ENCODE assay signal across 7 mouse cellular contexts in genomic region chr10:29313064-29313638, GRCm38 (mm10). TPM values are rescaled to one million over a fixed set of nuclear protein-coding genes. Genes with fewer than 3 reads are reported as not detected.
DNase-seq lines count a peak whose midpoint lies in the region; ATAC-seq and TF ChIP-seq lines count a peak whose summit lies in the region.

Gene Echdc1, plus strand, starts transcription at chr10:29313166.

- H3K4me2 ChIP-seq in intestine, postnatal 0 days (replicated peaks; ENCODE audit: low read depth) = peak within 1 kb of the TSS; percentile 65
- H3K4me2 ChIP-seq in midbrain, embryonic 12.5 days (replicated peaks) = peak within 1 kb of the TSS; percentile 67

- H3K4me3 ChIP-seq in intestine, postnatal 0 days (ENCODE audit: low read depth, low read length) = peak within 1 kb of the TSS; percentile 57
- peak within 1 kb of the TSS; percentile 72 for H3K4me3 ChIP-seq in midbrain, embryonic 12.5 days
- H3K4me3 ChIP-seq in small intestine, adult 2 months (ENCODE audit: low read depth, low read length) = peak within 1 kb of the TSS; percentile 86

- no peaks in the 10 kb centered on the region for H3K9me3 ChIP-seq in intestine, postnatal 0 days (ENCODE audit: control insufficient read depth)
- H3K9me3 ChIP-seq in midbrain, embryonic 12.5 days = no peaks in the 10 kb centered on the region

- peak; percentile 56; the same call in 1 of the 2 replicates for TF ChIP-seq POLR2A in small intestine, adult 2 months (IDR thresholded peaks at IDR 0.05; ENCODE audit: low read depth, low read length)

- peak; percentile 99 for ATAC-seq in intestine, postnatal 0 days
- peak; percentile 99 for ATAC-seq in midbrain, embryonic 12.5 days (ENCODE audit: low FRiP score, low read depth)

- no peaks in the 10 kb centered on the region for H3K4me1 ChIP-seq in intestine, postnatal 0 days (replicated peaks; ENCODE audit: control insufficient read depth, insufficient read depth, low read length)
- peaks cover 10% of the 10 kb centered on the region for H3K4me1 ChIP-seq in midbrain, embryonic 12.5 days
- H3K4me1 ChIP-seq in small intestine, adult 2 months (ENCODE audit: control insufficient read depth, insufficient read depth, insufficient read length, low read length) = no peaks in the 10 kb centered on the region

- DNase-seq in adrenal gland, adult 8-10 months = peak; percentile 79
- DNase-seq in embryo, embryonic 9.5 days (ENCODE audit: extremely low spot score) = peak; percentile 90
- DNase-seq in gonadal fat pad, adult 2 months (ENCODE audit: low read depth) = no peak
- peak; percentile 89 for DNase-seq in left cerebral cortex, postnatal 4 days

- WGBS in intestine, postnatal 0 days = under 1% methylated on average over 42 of the region's 49 CpGs
- WGBS in midbrain, embryonic 12.5 days = under 1% methylated on average over 43 of the region's 49 CpGs
- under 1% methylated on average over 49 of the region's 49 CpGs for WGBS in small intestine, adult 2 months

- no peaks in the 10 kb centered on the region for H3K36me3 ChIP-seq in intestine, postnatal 0 days (ENCODE audit: control insufficient read depth, insufficient read depth)
- no peaks in the 10 kb centered on the region for H3K36me3 ChIP-seq in midbrain, embryonic 12.5 days
- H3K36me3 ChIP-seq in small intestine, adult 2 months (ENCODE audit: control insufficient read depth, insufficient read depth, low read length) = no peaks in the 10 kb centered on the region

- H3K9ac ChIP-seq in intestine, postnatal 0 days (ENCODE audit: low read depth, low read length) = peak within 1 kb of the TSS; percentile 73
- H3K9ac ChIP-seq in midbrain, embryonic 12.5 days (replicated peaks) = peak within 1 kb of the TSS; percentile 68

- H3K27me3 ChIP-seq in intestine, postnatal 0 days (replicated peaks; ENCODE audit: control insufficient read depth, insufficient read depth, low read length) = no peaks in the 10 kb centered on the region
- no peaks in the 10 kb centered on the region for H3K27me3 ChIP-seq in midbrain, embryonic 12.5 days
- no peaks in the 10 kb centered on the region for H3K27me3 ChIP-seq in small intestine, adult 2 months (ENCODE audit: control insufficient read depth, insufficient read depth, low read length)

- intact Hi-C loops in left cerebral cortex, postnatal 4 days (cut with DNase I) = no loop called here

- peak; percentile 95 for TF ChIP-seq CTCF in intestine, postnatal 0 days (IDR thresholded peaks at IDR 0.05; ENCODE audit: low read depth)
- peak; percentile 92 for TF ChIP-seq CTCF in small intestine, adult 2 months (IDR thresholded peaks at IDR 0.05; ENCODE audit: extremely low read depth, insufficient read length, insufficient replicate concordance, low read depth, low read length)

- peak within 1 kb of the TSS; percentile 92 for H3K27ac ChIP-seq in intestine, postnatal 0 days (ENCODE audit: low read depth, low read length)
- peak within 1 kb of the TSS; percentile 87 for H3K27ac ChIP-seq in midbrain, embryonic 12.5 days (replicated peaks)
- peak within 1 kb of the TSS; percentile 68 for H3K27ac ChIP-seq in small intestine, adult 2 months (ENCODE audit: insufficient read depth, low read depth, low read length)

RNA-seq across cellular contexts. Expression of gene Echdc1, which starts in this region (rescaled TPM):
- total RNA-seq in adrenal gland, adult 8-10 months (2022) = 100 to 1,000 TPM in 1 of 4 experiments, 10 to 100 TPM in 3; 49.7 to 116 (median 89.3) TPM
- polyA plus RNA-seq in gonadal fat pad, adult 2 months (2012; rRNA removed) = 17.9 and 21.0 TPM in 2 replicates
- 20.3 and 23.5 TPM in 2 replicates for polyA plus RNA-seq in intestine, postnatal 0 days (2015; fragmentation: Nextera tagmentation; extraction: Ambion mirVana)
- total RNA-seq in left cerebral cortex, postnatal 4 days (2021) = 10 to 100 TPM; 19.2 to 22.8 TPM
- 25.1 and 25.4 TPM in 2 replicates for polyA plus RNA-seq in midbrain, embryonic 12.5 days (2016; fragmentation: Nextera tagmentation; extraction: Ambion mirVana)
- polyA plus RNA-seq in small intestine, adult 2 months (2012; rRNA removed) = 0.29 and 0.80 TPM in 2 replicates

Comparison
In these comparisons a context has a peak if more than half of its experiments do, and no peak if none do; other contexts are left out.
1. RNA of gene Echdc1 (polyA plus RNA-seq): 25.1 to 25.4 TPM in midbrain, embryonic 12.5 days, 20.3 to 23.5 TPM in intestine, postnatal 0 days and 17.9 to 21.0 TPM in gonadal fat pad, adult 2 months; 0.29 to 0.80 TPM in small intestine, adult 2 months; every median in the first group is over 10 times any median in the second.
2. Peak in every context shown above with its lines, with median percentiles within 50 percentile points of each other: H3K27ac ChIP-seq and H3K4me3 ChIP-seq.